Mouse (Mus musculus) hematopoietic stem cell, adult 5-6 weeks (primary cell): Measurements from ENCODE around the gene Psmd10. TPM values are rescaled to one million over a fixed set of nuclear protein-coding genes. Genes with fewer than 3 reads are reported as not detected.
A peak's percentile ranks its signal among the peaks of the same experiment; 100 is the strongest.

Source experiments
- ATAC-seq, 2 experiments: fragments of 125-278 bp in 1 of 2; replicated peaks in 1 of 2; 2 replicates each; pipeline ENCODE4 v1.8.0; 2016 to 2017; ENCODE audit warnings: inconsistent platforms in 2 of 2, mild to moderate bottlenecking in 2 of 2, moderate number of reproducible peaks in 2 of 2, low read depth in 1 of 2, moderate TSS enrichment in 1 of 2; ENCODE audit not compliant: low FRiP score in 2 of 2, poor library complexity in 2 of 2, severe bottlenecking in 2 of 2, insufficient read depth in 1 of 2, low TSS enrichment in 1 of 2
- total RNA-seq: library from RNA; stranded (forward); fragments of 172-1452, 232-1000 nt; gene quantifications from 2 replicates; pipeline ENCODE4 v1.2.3, GENCODE M21; 2017

Psmd10 gene
- 43.6 and 64.7 TPM in 2 replicates for total RNA-seq

GRCm38 (mm10) chrX:140956272-140956940 lies at the start of gene Psmd10, which contains the start of gene Atg4a:
Gene Psmd10 (minus strand): TSS chrX:140956728.
Gene Atg4a (plus strand): TSS chrX:140956907.
- peak; percentile 98 to 99 for ATAC-seq

GRCm38 (mm10) chrX:140998885-140999284 lies 42.4 kb upstream of the Psmd10 start:
- ATAC-seq: 0 out of 4 replicates have a peak, but pooled peaks of 1 of the 2 experiments have one; percentile 32

GRCm38 (mm10) chrX:140997912-140998545 lies 41.5 kb upstream of the Psmd10 start:
- no peak for ATAC-seq

GRCm38 (mm10) chrX:140996909-140997516 lies 40.5 kb upstream of the Psmd10 start:
- ATAC-seq: peak; percentile 17 to 29; a peak in 3 of 4 replicates

GRCm38 (mm10) chrX:140985256-140985655 lies 28.7 kb upstream of the Psmd10 start:
- ATAC-seq: no peak

GRCm38 (mm10) chrX:140984795-140985194 lies 28.3 kb upstream of the Psmd10 start:
- ATAC-seq: peak; percentile 82 to 97

GRCm38 (mm10) chrX:140983206-140983960 lies 26.9 kb upstream of the Psmd10 start:
- ATAC-seq: no peak

GRCm38 (mm10) chrX:140980163-140980562 lies 23.6 kb upstream of the Psmd10 start:
- no peak for ATAC-seq

GRCm38 (mm10) chrX:140979546-140979945 lies 23.0 kb upstream of the Psmd10 start:
- ATAC-seq: peak; percentile 69 to 76; a peak in 2 of 4 replicates

GRCm38 (mm10) chrX:140978943-140979342 lies 22.4 kb upstream of the Psmd10 start:
- no peak for ATAC-seq

GRCm38 (mm10) chrX:140956959-140957358 lies 431 bp upstream of the Psmd10 start:
- peak; percentile 24 to 36 for ATAC-seq

- ATAC-seq: no peak
Measured at GRCm38 (mm10) chrX:140953618-140954017, 2.9 kb downstream of the Psmd10 start.

- ATAC-seq: no peak
Measured at GRCm38 (mm10) chrX:140936271-140936670, 20.3 kb downstream of the Psmd10 start.

- no peak for ATAC-seq
Measured at GRCm38 (mm10) chrX:140933263-140933662, 23.3 kb downstream of the Psmd10 start.

GRCm38 (mm10) chrX:140932066-140932465 lies 24.5 kb downstream of the Psmd10 start:
- ATAC-seq: no peak

GRCm38 (mm10) chrX:140921321-140921720 lies 35.2 kb downstream of the Psmd10 start:
- no peak for ATAC-seq

GRCm38 (mm10) chrX:140907360-140907759 lies 49.2 kb downstream of the Psmd10 start, which contains the start of gene Vsig1:
Gene Vsig1 (plus strand): TSS chrX:140907608.
- no peak for ATAC-seq
